Mouse (Mus musculus) embryonic facial prominence, embryonic 11.5 days (tissue): ENCODE results near the gene Dlx4. TPM values are rescaled to one million over a fixed set of nuclear protein-coding genes. Genes with fewer than 3 reads are reported as not detected.
A peak's percentile ranks its signal among the peaks of the same experiment; 100 is the strongest.

Experiments
- ATAC-seq: fragments of 200-750 bp; cut with Nextera tagmentation; replicated peaks from 2 replicates; pipeline ENCODE4 v1.8.0; 2017; ENCODE audit warnings: low read depth; ENCODE audit not compliant: insufficient number of reproducible peaks, low FRiP score, low TSS enrichment
- DNase-seq: peaks from one replicate; pipeline ENCODE4 v3.0.0-alpha.2; 2015; ENCODE audit warnings: low spot score
- H3K27ac ChIP-seq: fragments of 300-500 bp; sonication (generic); replicated peaks from 2 replicates; pipeline ENCODE4 v1.5.1; 2014; ENCODE audit warnings: mild to moderate bottlenecking, low read depth, low read length, control low read depth
- H3K27me3 ChIP-seq: fragments of 300-500 bp; sonication (generic); 2 replicates; pipeline ENCODE4 v1.6.1; 2014; ENCODE audit warnings: mild to moderate bottlenecking, low read length, moderate library complexity, mixed read lengths; ENCODE audit not compliant: control insufficient read depth, insufficient read depth
- H3K36me3 ChIP-seq: fragments of 300-500 bp; sonication (generic); replicated peaks from 2 replicates; pipeline ENCODE4 v1.6.1; 2014; ENCODE audit warnings: low read depth, mild to moderate bottlenecking, low read length, moderate library complexity, mixed read lengths; ENCODE audit not compliant: control insufficient read depth, insufficient read depth
- H3K4me1 ChIP-seq: fragments of 300-500 bp; sonication (generic); 2 replicates; pipeline ENCODE4 v1.6.1; 2014; ENCODE audit warnings: low read length, mixed read lengths; ENCODE audit not compliant: control insufficient read depth, insufficient read depth
- H3K4me2 ChIP-seq: fragments of 300-500 bp; sonication (generic); 2 replicates; pipeline ENCODE4 v1.6.1; 2014; ENCODE audit warnings: low read depth, mild to moderate bottlenecking, control low read depth, low read length, moderate library complexity
- H3K4me3 ChIP-seq: fragments of 300-500 bp; sonication (generic); 2 replicates; pipeline ENCODE4 v1.5.1; 2014; ENCODE audit warnings: low read depth, low read length, control low read depth
- H3K9ac ChIP-seq: fragments of 300-500 bp; sonication (generic); replicated peaks from 2 replicates; pipeline ENCODE4 v1.6.1; 2014; ENCODE audit warnings: mild to moderate bottlenecking, control low read depth, low read length
- H3K9me3 ChIP-seq: fragments of 300-500 bp; sonication (generic); replicated peaks from 2 replicates; pipeline ENCODE4 v1.6.1; 2016; ENCODE audit warnings: mild to moderate bottlenecking, low read length, inconsistent platforms, mixed read lengths; ENCODE audit not compliant: control insufficient read depth
- WGBS: fragments of 180-500 bp; shearing (Covaris S2); extraction: QIAGEN DNeasy Blood & Tissue Kit; methylation state at CpG from one replicate; pipeline ENCODE4 v1.1.7; 2014; 5-methylcytosine and 5-hydroxymethylcytosine counted together
- polyA plus RNA-seq: library from polyadenylated mRNA; unstranded; fragments of >200 nt; fragmentation: Nextera tagmentation; extraction: Ambion mirVana; gene quantifications from 2 replicates; pipeline ENCODE4 v1.2.1, GENCODE M21; 2014

Dlx4 gene
- polyA plus RNA-seq, 1 experiment from 2014 or later: 3.0 TPM

- Histone ChIP-seq H3K9me3 (no peaks in the 10 kb centered on the region), H3K36me3 (no peaks in the 10 kb centered on the region), H3K4me2 (peak overlapping the region; percentile 69), H3K4me3 (peak overlapping the region; percentile 49), H3K9ac (peak overlapping the region; percentile 57), H3K4me1 (peaks cover 8% of the 10 kb centered on the region), H3K27ac (no peak overlapping the region), H3K27me3 (peaks cover 50% of the 10 kb centered on the region)
- ATAC-seq: no peak
- DNase-seq: no peak
- WGBS: 21% methylated on average over 6 of the region's 6 CpGs
Measured at GRCm38 (mm10) chr11:95122100-95122489, 24.0 kb downstream of the Dlx4 start.

GRCm38 (mm10) chr11:95121161-95122099 lies 24.6 kb downstream of the Dlx4 start:
- Histone ChIP-seq H3K4me2 (peak overlapping the region; percentile 69), H3K4me1 (peaks cover 4% of the 10 kb centered on the region), H3K4me3 (peak overlapping the region; percentile 49), H3K27me3 (peaks cover 50% of the 10 kb centered on the region), H3K9ac (peak overlapping the region; percentile 57), H3K27ac (no peak overlapping the region), H3K9me3 (no peaks in the 10 kb centered on the region), H3K36me3 (no peaks in the 10 kb centered on the region)
- WGBS: under 1% methylated on average over 51 of the region's 63 CpGs
- DNase-seq: no peak
- no peak for ATAC-seq

GRCm38 (mm10) chr11:95120633-95121020 lies 25.4 kb downstream of the Dlx4 start:
- Histone ChIP-seq H3K27ac (no peak overlapping the region), H3K27me3 (peaks cover 50% of the 10 kb centered on the region), H3K4me1 (peaks cover 2% of the 10 kb centered on the region; the same call in 1 of the 2 replicates), H3K9ac (peak overlapping the region; percentile 57), H3K36me3 (no peaks in the 10 kb centered on the region), H3K9me3 (no peaks in the 10 kb centered on the region), H3K4me2 (peak overlapping the region; percentile 71), H3K4me3 (peak overlapping the region; percentile 49)
- ATAC-seq (no peak), DNase-seq (no peak)
- under 1% methylated on average over 21 of the region's 21 CpGs for WGBS

GRCm38 (mm10) chr11:95119990-95120632 lies 26.0 kb downstream of the Dlx4 start, which contains the start of gene Dlx3:
TSS of gene Dlx3 (plus strand) at chr11:95120119.
- Histone ChIP-seq H3K4me2 (peak within 1 kb of the TSS; percentile 71), H3K27me3 (peaks cover 50% of the 10 kb centered on the region), H3K9ac (peak within 1 kb of the TSS; percentile 57), H3K4me1 (peaks cover 2% of the 10 kb centered on the region; the same call in 1 of the 2 replicates), H3K27ac (no peak within 1 kb of the TSS), H3K4me3 (peak within 1 kb of the TSS; percentile 49), H3K9me3 (no peaks in the 10 kb centered on the region), H3K36me3 (no peaks in the 10 kb centered on the region)
- under 1% methylated on average over 55 of the region's 55 CpGs for WGBS
- DNase-seq (peak; percentile 82), ATAC-seq (peak; percentile 37; the same call in 1 of the 2 replicates)

GRCm38 (mm10) chr11:95118505-95118904 lies 27.6 kb downstream of the Dlx4 start:
- Histone ChIP-seq H3K9ac (no peak overlapping the region), H3K27me3 (peaks cover 42% of the 10 kb centered on the region), H3K36me3 (no peaks in the 10 kb centered on the region), H3K4me2 (no peak overlapping the region), H3K9me3 (no peaks in the 10 kb centered on the region), H3K4me3 (no peak overlapping the region), H3K4me1 (peaks cover 2% of the 10 kb centered on the region; the same call in 1 of the 2 replicates), H3K27ac (no peak overlapping the region)
- ATAC-seq (no peak), DNase-seq (peak; percentile 88)
- WGBS: 2% methylated on average over 8 of the region's 8 CpGs

- peak; percentile 90 for DNase-seq
- Histone ChIP-seq H3K27ac (no peak overlapping the region), H3K9me3 (no peaks in the 10 kb centered on the region), H3K4me1 (peaks cover 2% of the 10 kb centered on the region; the same call in 1 of the 2 replicates), H3K27me3 (peaks cover 28% of the 10 kb centered on the region), H3K36me3 (no peaks in the 10 kb centered on the region), H3K4me2 (no peak overlapping the region), H3K9ac (no peak overlapping the region), H3K4me3 (no peak overlapping the region)
- WGBS: 5% methylated on average over 6 of the region's 6 CpGs
- peak; percentile 40; the same call in 1 of the 2 replicates for ATAC-seq
Measured at GRCm38 (mm10) chr11:95117030-95117429, 29.0 kb downstream of the Dlx4 start.

- ATAC-seq (no peak), DNase-seq (no peak)
- no peaks in the 10 kb centered on the region for H3K27me3 ChIP-seq
- H3K36me3 ChIP-seq: no peaks in the 10 kb centered on the region
- WGBS: 88% methylated on average over 7 of the region's 7 CpGs
- peaks cover 5% of the 10 kb centered on the region for H3K4me1 ChIP-seq
- no peak overlapping the region for H3K4me2 ChIP-seq
- H3K27ac ChIP-seq: no peak overlapping the region
- H3K4me3 ChIP-seq: no peak overlapping the region
- H3K9ac ChIP-seq: no peak overlapping the region
- no peaks in the 10 kb centered on the region for H3K9me3 ChIP-seq
Measured at GRCm38 (mm10) chr11:95110081-95110480, 36.0 kb downstream of the Dlx4 start.
